Mouse (Mus musculus) heart, postnatal 14 days (tissue): ENCODE measurements around the gene Six1. TPM values are rescaled to one million over a fixed set of nuclear protein-coding genes. Genes with fewer than 3 reads are reported as not detected.
"Not testable (repeated sequence)": the region's sequence is repeated elsewhere in the genome, so short reads cannot be mapped to it uniquely, and the experiment has no call there.

ENCODE experiments used
- DNase-seq, 2 experiments: peaks; one replicate each; pipeline ENCODE4 v3.0.0; 2021 to 2022
- intact Hi-C: fragments of 180-260 bp; cut with DNase I; formaldehyde crosslinking; loops from one replicate; pipeline ENCODE4 v1.15.1; 2025
- total RNA-seq, 2 experiments: library from RNA; stranded (reverse); gene quantifications; 2 replicates each; pipeline ENCODE4 v1.2.3; 2021

The Six1 gene
- total RNA-seq, 2 experiments from 2014 or later = 0.61 to 0.98 TPM

- intact Hi-C loops = loop anchor here (5.0 kb wide), 1 partner anchor 413 kb away; no protein-coding TSS in a partner anchor
- peak in 1 of 2 experiments; percentile 9 for DNase-seq
Measured at GRCm38 (mm10) chr12:73038992-73039938, 14.4 kb downstream of the Six1 start.

GRCm38 (mm10) chr12:73038441-73038991, 15.2 kb downstream of the Six1 start:
- intact Hi-C loops = loop anchor here (5.0 kb wide), 1 partner anchor 414 kb away; no protein-coding TSS in a partner anchor
- DNase-seq = no peak

- intact Hi-C loops = loop anchor here (5.0 kb wide), 1 partner anchor 415 kb away; no protein-coding TSS in a partner anchor
Measured at GRCm38 (mm10) chr12:73037385-73038160, 16.1 kb downstream of the Six1 start.

GRCm38 (mm10) chr12:73034901-73035895, 18.5 kb downstream of the Six1 start:
- intact Hi-C loops = loop anchor here (5.0 kb wide), 1 partner anchor 417 kb away; no protein-coding TSS in a partner anchor
- DNase-seq = no peak

More at GRCm38 (mm10) chr12:73037385-73038160, 16.1 kb downstream of the Six1 start:
- no peak for DNase-seq

- intact Hi-C loops = no loop called here
- DNase-seq = no peak
Measured at GRCm38 (mm10) chr12:73032665-73033064, 21.0 kb downstream of the Six1 start.

GRCm38 (mm10) chr12:73031315-73031714, 22.4 kb downstream of the Six1 start:
- DNase-seq = no peak
- intact Hi-C loops = no loop called here

- peak; percentile 82 to 88 for DNase-seq
- intact Hi-C loops = no loop called here
Measured at GRCm38 (mm10) chr12:73025490-73025889, 28.2 kb downstream of the Six1 start.

- DNase-seq = peak; percentile 80 to 85
- intact Hi-C loops = loop anchor here (1.0 to 5.0 kb wide), 3 partner anchors 306 to 496 kb away; no protein-coding TSS in a partner anchor
Measured at GRCm38 (mm10) chr12:73020941-73021340, 32.7 kb downstream of the Six1 start.

GRCm38 (mm10) chr12:73020422-73020821, 33.3 kb downstream of the Six1 start:
- DNase-seq = no peak
- intact Hi-C loops = loop anchor here (5.0 kb wide), 2 partner anchors 307 to 432 kb away; no protein-coding TSS in a partner anchor

GRCm38 (mm10) chr12:73018838-73019237, 34.8 kb downstream of the Six1 start:
- intact Hi-C loops = no loop called here
- DNase-seq = no peak

GRCm38 (mm10) chr12:73016171-73016570, 37.5 kb downstream of the Six1 start:
- no peak for DNase-seq
- intact Hi-C loops = no loop called here

GRCm38 (mm10) chr12:73014311-73014710, 39.4 kb downstream of the Six1 start:
- DNase-seq = no peak
- intact Hi-C loops = no loop called here

- no peak for DNase-seq
- intact Hi-C loops = no loop called here
Measured at GRCm38 (mm10) chr12:73012824-73013223, 40.9 kb downstream of the Six1 start.

GRCm38 (mm10) chr12:73012136-73012785, 41.4 kb downstream of the Six1 start:
- peak; percentile 26 to 44 for DNase-seq
- intact Hi-C loops = no loop called here

GRCm38 (mm10) chr12:73002903-73003302, 50.8 kb downstream of the Six1 start:
- intact Hi-C loops, DNase-seq: not testable (repeated sequence)

- peak; percentile 48 to 61 for DNase-seq
- intact Hi-C loops = not testable (repeated sequence)
Measured at GRCm38 (mm10) chr12:73002281-73002680, 51.4 kb downstream of the Six1 start.

- DNase-seq = no peak
- intact Hi-C loops = no loop called here
Measured at GRCm38 (mm10) chr12:72998105-72999001, 55.3 kb downstream of the Six1 start.

GRCm38 (mm10) chr12:72996646-72997045, 57.0 kb downstream of the Six1 start:
- peak in 1 of 2 experiments; percentile 29 for DNase-seq
- intact Hi-C loops = no loop called here
